Mouse (Mus musculus): ENCODE measurements around the gene Rbpjl.

Gene Rbpjl

DNA sequence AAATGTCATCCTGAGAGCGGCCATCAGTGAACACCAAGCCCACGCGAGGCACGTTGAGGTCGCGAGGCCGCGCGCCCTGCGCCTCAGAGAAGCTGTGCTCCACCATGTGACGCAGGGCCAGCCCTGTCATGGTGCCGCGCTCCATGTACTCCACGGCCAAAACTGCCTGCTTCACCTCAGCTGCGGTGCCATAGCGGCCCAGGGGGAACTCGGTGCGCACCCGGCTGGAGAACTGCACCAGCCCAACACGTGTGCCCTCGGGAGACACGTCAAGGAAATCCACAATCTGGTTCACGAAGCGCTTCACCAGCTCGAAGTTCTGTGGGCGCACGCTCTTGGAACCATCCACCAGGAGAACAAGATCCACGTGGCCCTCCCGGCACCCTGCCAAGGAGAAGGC, 9.8 kb upstream of the Rbpjl start:
- DNase-seq (ENCODE audit: low spot score): no peak

DNA sequence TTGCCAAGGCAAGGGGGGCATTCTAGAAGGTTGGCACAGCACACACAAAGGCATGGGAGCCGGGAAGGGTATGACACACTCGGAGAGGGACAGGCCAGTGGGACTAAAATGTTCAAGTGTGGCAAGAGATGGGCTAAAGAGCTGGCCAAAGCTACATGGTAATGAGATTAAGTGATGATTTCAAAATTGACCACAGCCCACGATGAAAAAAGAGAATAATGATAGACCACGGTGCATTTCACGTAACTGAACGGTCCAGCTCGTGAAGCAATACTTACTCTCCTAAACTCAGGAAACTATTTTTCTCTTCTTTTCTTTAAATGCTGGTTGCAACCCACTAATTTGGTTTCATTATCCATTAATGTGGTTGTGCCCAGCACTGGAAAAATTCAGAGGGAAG, 6.9 kb upstream of the Rbpjl start:
- DNase-seq (ENCODE audit: low spot score): no peak

DNA sequence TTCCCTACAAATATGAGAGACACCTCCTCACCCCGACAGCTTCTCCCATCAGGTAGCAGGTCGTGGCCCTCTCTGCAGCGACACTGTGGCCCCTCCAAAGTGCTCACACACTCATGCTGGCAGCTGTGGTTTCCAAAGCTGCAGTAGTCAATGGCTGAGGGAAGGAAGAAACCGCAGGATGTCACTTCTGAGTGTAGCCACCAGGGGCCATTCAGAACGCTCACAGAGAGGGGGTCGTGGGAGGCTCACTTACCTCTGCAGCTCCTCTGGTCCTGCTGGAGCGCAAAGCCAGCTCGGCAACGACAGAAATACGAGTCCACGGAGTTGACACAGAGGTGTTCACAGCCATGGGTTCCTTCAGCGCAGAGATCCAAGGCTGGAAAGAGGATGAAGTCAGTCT, 6.0 kb upstream of the Rbpjl start:
- no peak for DNase-seq (ENCODE audit: low spot score)

DNA sequence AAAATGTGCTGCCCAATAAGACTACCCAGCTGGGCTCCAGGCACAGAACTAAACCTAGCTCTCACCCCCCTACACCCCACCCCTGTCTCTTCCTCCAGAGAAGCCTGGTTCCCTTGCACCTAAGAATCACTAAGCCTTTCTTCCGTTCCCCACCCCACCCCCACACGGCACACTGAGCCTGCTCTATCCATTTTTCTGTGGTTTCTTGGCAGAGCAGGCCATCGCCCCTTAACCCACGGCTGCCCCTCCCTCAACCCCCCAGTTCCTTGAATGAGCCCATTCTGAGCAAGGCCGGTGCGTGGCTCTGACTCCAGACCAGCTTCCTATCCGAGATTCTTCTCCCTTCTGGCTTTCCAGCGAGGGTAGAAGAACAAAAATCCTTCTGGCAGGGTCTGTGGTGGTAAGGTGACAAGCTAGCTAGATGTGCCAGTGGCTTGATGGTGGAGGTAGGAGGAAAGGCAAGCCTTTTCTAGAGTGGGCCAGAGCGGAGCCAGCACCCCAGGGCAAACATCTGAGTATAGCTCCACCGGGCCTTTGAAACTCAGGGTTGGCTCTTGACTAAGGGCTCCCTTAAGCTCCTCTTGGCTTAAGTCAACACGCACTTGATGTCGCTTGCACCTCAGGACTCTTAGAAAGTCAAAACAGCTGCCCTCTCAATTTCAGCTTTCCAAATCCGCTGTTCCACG, 598 bp downstream of the Rbpjl start:
- DNase-seq (ENCODE audit: low spot score): no peak

DNA sequence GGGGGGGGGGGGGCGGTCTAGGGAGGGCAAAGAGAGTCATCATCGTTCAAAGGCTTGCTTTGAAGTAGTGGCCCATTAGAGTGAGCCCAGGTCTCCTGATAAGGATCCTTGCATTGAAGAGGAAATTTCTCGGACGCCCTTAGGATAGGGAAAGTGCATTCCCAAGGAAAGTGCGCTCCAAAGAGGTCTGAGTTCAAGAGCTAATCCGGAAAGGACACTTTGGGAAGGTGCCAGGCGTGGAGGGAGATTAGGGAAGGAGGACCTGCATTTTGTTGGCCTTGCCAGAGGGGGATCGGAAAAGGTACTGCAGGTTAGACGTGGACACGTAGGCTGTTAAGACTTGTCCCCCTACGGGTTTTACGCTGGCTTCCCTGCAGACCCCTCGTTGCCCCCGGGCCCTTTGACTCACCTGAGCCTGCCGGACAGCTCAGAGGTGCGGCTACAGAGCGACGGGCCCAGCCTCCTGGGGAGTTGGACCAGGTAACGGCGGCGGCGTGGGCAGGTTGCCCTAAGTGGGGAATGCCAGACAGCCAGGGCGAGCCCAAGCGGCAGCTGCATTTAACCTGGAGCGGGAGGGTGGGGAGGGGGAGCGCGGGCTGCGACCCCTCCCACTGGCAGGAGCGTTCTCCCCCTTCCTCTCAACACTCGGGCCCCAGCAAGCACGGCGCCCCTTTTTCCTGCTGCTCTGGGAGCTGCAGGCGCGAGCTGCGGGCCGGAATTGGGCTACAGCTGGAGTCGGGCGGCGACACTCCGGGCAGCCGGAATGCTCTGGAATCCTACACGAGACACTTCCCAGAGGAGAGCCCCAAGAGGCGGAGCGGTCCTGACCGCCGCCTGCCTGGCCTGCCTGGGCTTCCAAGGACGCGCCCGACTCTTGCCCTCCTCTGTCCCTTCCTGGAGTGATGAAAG, 1.4 kb downstream of the Rbpjl start:
- no peak for DNase-seq (ENCODE audit: low spot score)

DNA sequence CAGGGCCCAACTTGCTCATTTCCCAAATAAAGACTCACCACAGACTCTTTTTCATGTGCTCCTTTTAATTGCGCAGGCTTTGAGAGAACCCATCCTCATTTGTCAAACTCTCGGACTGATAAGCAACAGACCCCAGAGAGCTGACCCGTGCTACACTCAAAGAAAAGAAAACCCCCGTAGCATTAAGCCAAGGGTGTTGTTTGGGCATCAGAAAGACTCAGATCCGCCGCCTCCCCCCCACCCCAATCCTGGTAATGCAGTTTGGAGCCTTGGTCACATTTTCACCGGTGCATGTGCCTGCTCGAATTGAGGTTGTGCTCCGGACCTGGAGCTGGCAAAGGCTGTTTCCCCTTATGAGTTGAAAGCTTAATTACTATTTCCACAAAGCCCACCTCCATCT, 2.1 kb downstream of the Rbpjl start, which contains the start of gene Matn4:
Matn4 (minus strand) TSS at position 101 of the 400 bp plus-strand sequence.
- no peak for DNase-seq (ENCODE audit: low spot score)

DNA sequence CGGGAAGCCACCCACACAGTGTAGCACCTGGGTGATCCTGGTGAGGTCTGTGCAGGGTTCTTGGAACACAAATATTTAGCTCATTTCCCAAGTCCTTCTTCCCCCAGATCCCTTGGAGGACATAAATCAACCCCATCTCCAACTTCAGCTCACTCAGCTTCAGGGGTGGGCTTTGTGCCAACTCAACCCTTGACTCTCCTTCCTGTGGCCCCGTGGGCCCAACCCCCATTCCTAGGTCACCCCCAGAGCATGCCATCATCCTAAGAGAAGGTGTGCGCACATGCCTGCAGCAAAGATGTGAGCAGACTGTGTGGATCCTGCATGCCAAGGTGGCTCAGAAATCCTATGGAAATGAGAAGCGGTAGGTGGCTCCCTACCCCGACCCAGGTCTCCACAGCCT, 2.6 kb downstream of the Rbpjl start:
- no peak for DNase-seq (ENCODE audit: low spot score)

DNA sequence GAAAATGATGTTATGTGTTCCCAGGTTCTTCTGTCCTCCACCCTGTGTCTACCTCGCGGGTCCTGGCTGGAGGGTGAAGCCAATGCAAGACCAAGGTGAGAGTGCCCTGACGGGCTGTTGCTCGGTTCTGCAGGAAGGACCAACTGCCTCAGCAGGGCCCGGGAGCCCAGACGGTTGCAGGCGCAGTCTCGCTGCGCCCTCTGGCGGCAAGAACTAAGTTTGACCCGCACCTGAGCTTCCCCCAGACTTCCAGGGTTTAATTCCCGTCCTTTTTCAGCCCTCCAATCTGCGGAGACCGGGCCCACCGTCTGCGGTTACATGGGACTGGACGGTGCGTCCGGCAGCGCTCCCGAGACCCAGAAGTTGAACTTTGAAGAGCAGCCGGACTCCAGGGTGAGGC, 4.8 kb downstream of the Rbpjl start:
- DNase-seq (ENCODE audit: low spot score): no peak

DNA sequence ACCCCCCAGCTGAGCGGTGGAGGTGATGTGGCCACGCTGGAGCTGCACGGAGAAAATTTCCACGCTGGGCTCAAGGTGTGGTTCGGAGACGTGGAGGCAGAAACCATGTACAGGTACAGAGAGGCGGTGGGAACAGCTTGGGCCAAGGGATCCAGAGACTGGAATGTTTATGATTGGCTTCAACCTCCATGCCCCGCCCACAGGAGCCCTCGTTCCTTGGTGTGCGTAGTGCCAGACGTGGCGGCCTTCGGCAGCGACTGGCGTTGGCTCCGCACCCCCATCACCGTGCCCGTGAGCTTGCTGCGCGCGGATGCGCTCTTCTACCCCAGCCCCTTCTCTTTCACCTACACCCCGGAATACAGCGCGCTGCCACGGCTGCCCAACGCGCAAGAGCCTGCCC, 11.2 kb downstream of the Rbpjl start:
- DNase-seq (ENCODE audit: low spot score): no peak

DNA sequence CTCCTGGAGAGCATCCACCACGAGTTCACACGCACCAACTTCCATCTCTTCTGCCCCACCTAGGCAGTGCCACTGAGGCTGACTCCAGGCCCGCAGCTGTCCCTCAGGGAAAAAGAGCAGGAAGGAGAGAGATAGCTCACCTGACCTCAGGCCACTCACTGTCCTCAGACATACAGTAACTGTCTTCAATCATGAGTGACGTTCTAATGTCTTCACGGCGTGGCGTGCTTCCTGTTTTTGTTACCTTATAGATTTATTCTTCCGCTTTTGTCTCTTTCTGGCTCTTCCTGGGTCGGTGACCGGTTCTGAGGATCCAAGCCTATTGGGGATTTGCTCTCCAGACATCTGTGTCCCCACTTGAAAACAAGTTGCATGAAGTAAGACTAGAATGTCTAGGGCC, 11.6 kb downstream of the Rbpjl start:
- DNase-seq (ENCODE audit: low spot score): no peak

DNA sequence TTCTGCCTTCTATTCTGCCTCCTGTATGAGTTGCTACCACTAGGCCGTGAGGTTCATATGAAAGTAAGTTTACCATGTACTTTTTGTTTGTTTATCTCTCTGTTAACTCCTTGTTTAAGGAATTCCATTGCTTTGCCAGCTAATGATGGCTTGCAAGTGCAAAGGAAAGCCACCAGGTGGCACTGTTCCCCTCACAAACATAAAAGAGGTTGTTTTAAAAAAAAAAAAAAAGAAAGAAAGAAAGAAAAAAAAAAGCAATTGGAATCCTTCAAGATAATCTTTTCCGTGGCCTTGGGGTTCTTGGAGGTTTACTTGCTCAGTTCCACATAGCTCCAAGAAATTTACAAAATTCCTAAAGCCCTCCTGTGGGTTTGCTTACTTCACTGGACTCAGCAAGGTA, 14.3 kb downstream of the Rbpjl start:
- no peak for DNase-seq (ENCODE audit: low spot score)

DNA sequence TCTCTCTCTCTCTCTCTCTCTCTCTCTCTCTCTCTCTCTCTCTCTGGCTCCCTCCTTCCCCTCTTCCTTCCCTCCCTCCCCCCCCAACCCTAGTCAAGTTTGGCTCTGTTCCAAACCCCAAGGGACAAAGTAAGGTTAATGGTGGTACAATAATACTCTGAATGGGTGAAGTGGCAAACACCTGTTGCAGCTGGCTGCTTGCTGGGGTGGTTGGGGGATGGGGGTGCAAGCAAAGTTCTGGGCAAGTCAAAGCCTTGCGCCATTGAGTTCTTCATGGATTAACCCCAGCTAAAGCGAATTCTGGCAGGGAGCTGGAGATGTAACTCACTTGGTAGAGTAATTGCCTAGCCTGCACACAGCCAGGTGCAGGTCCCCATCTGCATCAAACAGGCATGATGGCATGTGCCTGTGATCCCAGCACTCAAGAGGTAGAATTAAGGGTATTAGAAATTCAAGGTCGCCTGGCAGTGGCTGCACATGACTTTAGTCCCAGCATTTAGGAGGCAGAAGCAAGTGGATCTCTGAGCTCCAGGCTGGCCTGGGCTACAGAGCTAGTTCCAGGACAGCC, 15.5 kb downstream of the Rbpjl start:
- no peak for DNase-seq (ENCODE audit: low spot score)

DNA sequence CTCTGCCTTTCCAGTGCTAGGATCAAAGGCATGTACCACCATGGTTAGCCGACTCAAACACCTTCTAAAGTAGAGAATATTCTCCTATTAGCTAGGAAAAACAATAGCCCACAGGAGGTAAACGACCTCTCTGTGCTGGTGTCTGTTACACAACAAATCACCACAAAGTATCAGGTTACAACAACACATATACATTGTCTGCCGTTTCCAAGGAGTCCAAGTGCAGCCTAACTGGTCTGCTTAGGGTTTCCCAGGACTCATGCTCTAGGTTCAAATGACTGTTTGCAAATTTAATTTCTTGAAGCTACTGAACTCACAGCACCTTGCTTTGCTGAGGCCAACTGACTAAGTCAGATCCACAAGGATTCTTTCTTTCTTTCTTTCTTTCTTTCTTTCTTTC, 16.5 kb downstream of the Rbpjl start:
- DNase-seq (ENCODE audit: low spot score): no peak

DNA sequence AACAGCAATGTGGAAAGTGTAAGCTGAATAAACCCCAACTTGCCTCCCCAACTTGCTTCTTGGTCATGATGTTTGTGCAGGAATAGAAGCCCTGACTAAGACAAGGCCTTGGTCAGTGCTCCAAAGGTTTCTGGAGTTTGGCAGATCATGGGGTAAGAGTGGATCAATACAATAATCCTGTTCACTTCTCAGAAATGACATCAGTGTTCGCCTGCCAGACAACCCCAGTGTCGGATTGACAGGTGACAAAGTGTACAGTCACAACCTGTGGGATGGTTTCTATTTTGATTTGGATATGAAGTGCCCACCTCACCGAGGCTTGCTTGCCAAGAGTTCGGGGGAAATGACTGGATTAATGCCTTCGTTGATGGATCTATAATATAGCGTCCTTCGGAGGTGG, 18.4 kb downstream of the Rbpjl start:
- DNase-seq (ENCODE audit: low spot score): no peak

DNA sequence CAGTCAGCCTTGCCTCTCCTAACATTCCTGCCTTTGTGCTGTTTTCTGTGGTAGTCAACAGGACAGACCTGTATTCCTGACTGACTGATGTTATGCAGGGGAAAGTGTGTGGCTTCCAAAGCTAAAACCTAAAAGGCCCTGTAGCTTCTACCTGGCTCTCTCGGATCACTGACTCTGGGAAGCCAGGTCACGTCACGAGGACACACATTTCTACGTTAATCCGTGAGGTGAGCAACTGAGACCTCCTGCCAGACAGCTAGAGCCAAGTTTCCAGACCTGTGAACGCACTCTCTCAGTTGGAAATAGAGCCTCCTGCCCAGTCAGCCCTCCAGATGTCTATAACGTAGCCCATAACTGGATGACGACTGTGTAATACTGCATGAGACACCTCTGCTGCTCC, 19.0 kb downstream of the Rbpjl start:
- DNase-seq (ENCODE audit: low spot score): no peak

DNA sequence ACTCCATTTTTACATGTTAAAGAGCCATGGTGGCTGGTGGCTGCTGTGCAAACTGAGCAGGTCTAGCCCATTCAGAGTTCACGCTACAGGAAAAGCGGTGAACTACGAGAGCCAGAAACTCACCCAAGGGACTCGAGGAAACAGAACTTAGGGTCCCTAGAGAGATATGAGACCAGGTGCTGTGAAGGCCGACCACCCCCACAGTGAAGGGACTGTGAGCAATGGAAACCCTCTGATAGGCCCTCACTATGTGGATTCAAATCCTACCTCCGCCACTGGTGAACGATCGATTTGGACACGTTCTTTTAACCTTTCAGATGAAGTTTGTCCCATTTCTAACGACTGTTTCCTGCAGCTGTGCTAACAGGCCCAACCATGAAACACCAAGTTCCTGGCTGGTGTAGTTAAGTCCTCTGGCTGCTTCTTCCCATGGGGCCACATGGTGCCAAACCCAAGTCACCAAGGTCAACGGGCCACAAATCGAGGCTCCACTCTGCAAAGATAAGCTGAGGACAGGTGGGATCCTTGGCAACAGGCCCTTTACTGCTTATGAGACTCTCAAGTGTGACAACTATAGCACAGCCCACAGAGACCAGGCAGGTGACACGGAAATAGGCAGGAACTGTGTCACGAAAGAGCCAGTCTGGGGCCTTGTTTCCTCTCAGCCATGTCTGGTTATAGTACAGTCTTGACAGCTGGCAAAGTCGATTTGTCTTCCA, 19.9 kb downstream of the Rbpjl start:
- DNase-seq (ENCODE audit: low spot score): no peak

DNA sequence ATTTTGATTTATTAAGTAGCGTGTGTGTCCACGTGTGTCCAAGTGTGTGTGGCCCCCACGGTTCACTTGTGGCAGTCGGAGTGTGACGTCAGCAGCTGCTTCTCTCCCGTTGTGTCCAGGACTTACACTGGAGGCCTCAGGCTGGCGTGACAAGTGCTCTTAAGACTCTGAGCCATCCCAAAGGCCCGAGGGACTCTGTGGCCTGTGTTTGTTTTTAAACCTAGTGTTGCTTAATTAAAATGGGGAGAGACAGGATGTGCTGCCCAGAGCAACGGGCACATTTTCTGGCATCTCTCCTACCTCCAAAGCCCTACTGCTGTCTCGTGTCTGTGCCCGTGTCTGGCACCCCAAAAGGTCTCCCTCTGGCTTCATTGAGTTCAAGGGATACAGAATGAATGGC, 20.5 kb downstream of the Rbpjl start:
- no peak for DNase-seq (ENCODE audit: low spot score)

DNA sequence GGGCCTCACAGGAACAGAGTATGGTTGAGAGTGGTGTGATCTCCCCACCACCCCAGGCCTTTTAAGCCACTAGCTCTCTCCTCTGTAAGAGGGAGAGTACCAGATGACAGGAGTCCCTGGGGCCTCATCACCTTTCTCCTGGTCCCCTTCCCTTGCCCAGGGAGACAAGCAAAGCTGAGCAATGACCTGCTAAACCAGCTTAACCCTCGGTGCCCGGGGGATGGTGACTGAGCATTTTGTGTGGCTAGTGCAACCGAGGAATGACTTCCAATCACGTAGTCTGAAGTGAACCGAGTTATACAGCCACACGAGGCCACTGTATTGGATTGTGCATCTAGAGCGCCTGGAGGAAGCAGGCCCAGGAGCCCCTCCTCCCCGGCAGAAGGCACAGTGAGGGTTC, 21.5 kb downstream of the Rbpjl start:
- DNase-seq (ENCODE audit: low spot score): no peak

DNA sequence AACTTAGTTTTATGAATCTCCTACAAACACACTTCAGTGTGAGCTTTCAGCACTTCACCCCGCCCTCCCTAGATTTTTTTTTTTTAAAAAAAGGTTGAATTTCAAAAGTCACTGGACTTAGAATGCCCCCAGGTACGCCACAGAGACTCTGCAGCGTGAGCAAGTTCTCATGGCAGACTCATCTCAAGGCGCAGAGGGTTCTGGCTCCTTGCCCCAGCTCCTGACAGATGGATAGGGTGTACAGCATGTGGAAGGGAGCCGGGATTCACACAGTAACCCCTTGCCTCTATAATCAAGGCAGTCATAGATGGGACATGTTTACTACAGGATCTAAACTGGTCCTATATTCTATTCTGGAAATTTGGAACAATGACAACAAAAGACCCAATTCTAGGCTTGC, 22.5 kb downstream of the Rbpjl start:
- DNase-seq (ENCODE audit: low spot score): no peak

DNA sequence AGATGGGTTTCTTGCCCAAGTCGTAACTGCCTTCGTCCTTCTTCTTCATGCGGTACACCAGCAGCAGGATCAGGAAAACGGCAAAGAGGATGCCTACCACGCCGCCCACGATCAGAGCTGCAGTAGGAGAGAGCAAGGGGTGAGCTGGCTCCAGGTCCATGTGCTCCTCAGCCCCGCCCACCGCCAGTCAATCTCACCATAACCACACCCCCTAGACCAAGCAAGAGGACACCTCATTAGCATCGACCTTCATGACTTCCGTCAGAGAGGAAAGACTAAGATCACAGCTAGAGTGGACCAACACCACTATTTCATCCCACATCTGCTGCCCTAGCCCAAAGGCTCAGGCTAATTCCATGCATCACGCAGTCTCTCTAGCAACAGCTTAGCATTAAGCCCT, 23.2 kb downstream of the Rbpjl start:
- no peak for DNase-seq (ENCODE audit: low spot score)

DNA sequence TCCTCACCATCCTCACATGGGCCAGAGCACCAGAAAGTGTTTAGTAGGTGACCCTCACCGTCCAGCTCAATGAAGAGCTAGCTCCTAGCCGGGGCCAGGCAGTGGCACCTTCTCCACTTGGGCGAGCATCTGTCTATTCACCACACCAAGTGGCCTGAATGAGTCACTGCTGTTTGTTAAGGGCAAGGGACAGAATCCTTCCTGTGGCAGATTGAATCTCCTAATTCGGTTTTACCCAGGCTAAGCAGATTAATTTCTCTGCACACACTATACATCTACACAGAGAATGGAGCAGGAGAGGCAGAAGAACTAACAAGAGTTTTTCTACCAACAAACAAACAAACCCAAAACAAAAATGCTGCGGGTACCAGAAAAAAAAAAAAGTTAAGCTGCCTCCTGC, 24.0 kb downstream of the Rbpjl start:
- DNase-seq (ENCODE audit: low spot score): no peak

DNA sequence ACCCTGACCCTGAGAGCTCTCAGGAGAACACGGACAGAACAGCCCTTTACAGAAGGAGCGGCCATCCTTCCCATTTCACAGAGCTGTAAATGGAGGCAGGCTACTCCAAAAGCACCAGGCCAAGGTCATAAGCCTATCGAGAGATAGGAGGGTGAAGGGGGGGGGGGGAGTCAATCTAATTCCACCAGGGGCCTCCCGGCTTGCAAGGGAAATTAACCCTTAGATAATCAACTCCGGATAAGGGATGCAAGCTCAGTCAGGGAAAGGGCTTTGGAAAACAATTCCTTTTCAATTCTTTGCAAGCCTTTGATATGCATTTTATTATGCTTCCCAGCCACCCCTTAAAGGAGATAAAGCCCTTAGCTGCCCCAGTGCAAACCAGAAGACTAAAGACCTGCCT, 25.5 kb downstream of the Rbpjl start:
- DNase-seq (ENCODE audit: low spot score): no peak

Measured in urinary bladder, postnatal 10 days (tissue).